Mouse (Mus musculus): ENCODE results near the gene Hyls1. TPM values are rescaled to one million over a fixed set of nuclear protein-coding genes. Genes with fewer than 3 reads are reported as not detected.

Hyls1 gene
- polyA plus RNA-seq, 1 experiment from 2014 or later = 9.8 TPM

DNA sequence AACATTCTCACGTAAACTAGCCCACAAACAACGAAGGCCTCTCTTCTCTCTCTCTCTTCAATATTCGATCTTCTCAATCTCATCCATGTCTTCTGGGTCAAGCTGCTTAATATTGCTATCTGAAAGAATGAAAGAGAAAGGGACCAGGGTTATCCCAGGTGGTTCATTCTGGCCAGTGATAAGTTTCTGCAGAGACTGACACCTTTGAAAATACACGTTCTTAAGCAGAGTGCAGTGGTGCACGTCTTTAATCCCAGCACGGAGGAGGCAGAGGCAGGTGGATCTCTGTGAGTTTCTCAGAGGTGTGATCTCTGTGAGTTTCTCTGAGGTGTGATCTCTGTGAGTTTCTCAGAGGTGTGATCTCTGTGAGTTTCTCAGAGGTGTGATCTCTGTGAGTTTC lies 28.3 kb downstream of the Hyls1 start:
- H3K9me3 ChIP-seq (replicated peaks) = no peaks in the 10 kb centered on the region
- no peak overlapping the region for H3K9ac ChIP-seq
- H3K4me2 ChIP-seq = no peak overlapping the region
- no peaks in the 10 kb centered on the region for H3K36me3 ChIP-seq
- H3K4me1 ChIP-seq (replicated peaks) = peaks cover 16% of the 10 kb centered on the region; the same call in 1 of the 2 replicates
- DNase-seq = no peak
- no peaks in the 10 kb centered on the region for H3K27me3 ChIP-seq
- no peak overlapping the region for H3K27ac ChIP-seq
- ATAC-seq (ENCODE audit: low read depth) = no peak
- 41% methylated on average over 6 of the region's 6 CpGs for WGBS (ENCODE audit: insufficient replicate concordance)
- no peak overlapping the region for H3K4me3 ChIP-seq (replicated peaks)

DNA sequence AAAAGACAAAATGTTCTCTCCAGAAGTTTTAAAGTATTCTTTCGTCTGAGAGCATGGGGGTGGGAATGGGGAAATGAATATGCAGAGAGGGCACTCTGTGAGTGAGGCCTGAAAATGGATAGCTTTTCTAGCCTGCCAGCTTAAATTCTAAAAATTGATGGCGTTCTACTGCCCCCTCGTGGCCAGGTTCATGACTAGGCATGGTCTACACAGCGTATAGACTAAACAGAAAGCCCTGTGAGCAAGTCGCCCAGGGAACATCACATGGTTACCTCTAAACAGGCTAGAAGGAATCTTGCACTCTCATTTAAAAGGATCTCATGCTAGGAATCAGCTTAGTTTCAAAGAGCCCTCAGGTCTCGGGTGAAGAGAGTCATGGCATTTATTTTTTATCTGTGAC lies 28.7 kb downstream of the Hyls1 start:
- Histone ChIP-seq H3K27ac (no peak overlapping the region), H3K4me1 (replicated peaks) (peaks cover 11% of the 10 kb centered on the region; the same call in 1 of the 2 replicates), H3K9ac (no peak overlapping the region), H3K4me2 (no peak overlapping the region), H3K27me3 (no peaks in the 10 kb centered on the region), H3K9me3 (replicated peaks) (no peaks in the 10 kb centered on the region), H3K36me3 (no peaks in the 10 kb centered on the region), H3K4me3 (replicated peaks) (no peak overlapping the region)
- ATAC-seq (ENCODE audit: low read depth) (peak; percentile 48; the same call in 1 of the 2 replicates), DNase-seq (peak; percentile 55)
- 7% methylated on average over 6 of the region's 6 CpGs for whole genome bisulfite sequencing (ENCODE audit: insufficient replicate concordance)

- no peak overlapping the region for H3K9ac ChIP-seq
- H3K27me3 ChIP-seq = no peaks in the 10 kb centered on the region
- WGBS (ENCODE audit: insufficient replicate concordance) = 69% methylated on average over 5 of the region's 5 CpGs
- H3K27ac ChIP-seq = no peak overlapping the region
- no peaks in the 10 kb centered on the region for H3K36me3 ChIP-seq
- H3K9me3 ChIP-seq (replicated peaks) = no peaks in the 10 kb centered on the region
- H3K4me2 ChIP-seq = no peak overlapping the region
- peaks cover 9% of the 10 kb centered on the region; the same call in 1 of the 2 replicates for H3K4me1 ChIP-seq (replicated peaks)
- H3K4me3 ChIP-seq (replicated peaks) = no peak overlapping the region
- ATAC-seq (ENCODE audit: low read depth) = no peak
- DNase-seq = no peak
These were observed 29.2 kb downstream of the Hyls1 start for GRCm38 (mm10) chr9:35541024-35541423.

GRCm38 (mm10) chr9:35539001-35539750 lies 31.0 kb downstream of the Hyls1 start:
- ATAC-seq (ENCODE audit: low read depth) (no peak), DNase-seq (no peak)
- H3K4me1 ChIP-seq (replicated peaks) = peaks cover 12% of the 10 kb centered on the region; the same call in 1 of the 2 replicates
- no peaks in the 10 kb centered on the region for H3K9me3 ChIP-seq (replicated peaks)
- no peak overlapping the region for H3K27ac ChIP-seq
- WGBS (ENCODE audit: insufficient replicate concordance) = 69% methylated on average over 13 of the region's 13 CpGs
- no peaks in the 10 kb centered on the region for H3K36me3 ChIP-seq
- H3K9ac ChIP-seq = no peak overlapping the region
- H3K4me3 ChIP-seq (replicated peaks) = no peak overlapping the region
- H3K27me3 ChIP-seq = no peaks in the 10 kb centered on the region
- H3K4me2 ChIP-seq = no peak overlapping the region

- Histone ChIP-seq H3K36me3 (no peaks in the 10 kb centered on the region), H3K4me1 (replicated peaks) (peaks cover 12% of the 10 kb centered on the region; the same call in 1 of the 2 replicates), H3K4me3 (replicated peaks) (no peak overlapping the region), H3K9me3 (replicated peaks) (no peaks in the 10 kb centered on the region), H3K4me2 (no peak overlapping the region), H3K27ac (no peak overlapping the region), H3K9ac (no peak overlapping the region), H3K27me3 (no peaks in the 10 kb centered on the region)
- WGBS (ENCODE audit: insufficient replicate concordance) = 34% methylated on average over 4 of the region's 4 CpGs
- DNase-seq (no peak), ATAC-seq (ENCODE audit: low read depth) (peak; percentile 58)
These were observed 34.3 kb downstream of the Hyls1 start for GRCm38 (mm10) chr9:35535876-35536275.

GRCm38 (mm10) chr9:35535110-35535509 lies 35.1 kb downstream of the Hyls1 start:
- peak; percentile 17 for DNase-seq
- no peaks in the 10 kb centered on the region for H3K27me3 ChIP-seq
- H3K4me3 ChIP-seq (replicated peaks) = no peak overlapping the region
- no peaks in the 10 kb centered on the region for H3K36me3 ChIP-seq
- H3K4me1 ChIP-seq (replicated peaks) = peaks cover 12% of the 10 kb centered on the region; the same call in 1 of the 2 replicates
- H3K9ac ChIP-seq = no peak overlapping the region
- peak; percentile 70 for ATAC-seq (ENCODE audit: low read depth)
- 6% methylated on average over 2 of the region's 2 CpGs for WGBS (ENCODE audit: insufficient replicate concordance)
- no peak overlapping the region for H3K27ac ChIP-seq
- no peaks in the 10 kb centered on the region for H3K9me3 ChIP-seq (replicated peaks)
- no peak overlapping the region for H3K4me2 ChIP-seq

DNA sequence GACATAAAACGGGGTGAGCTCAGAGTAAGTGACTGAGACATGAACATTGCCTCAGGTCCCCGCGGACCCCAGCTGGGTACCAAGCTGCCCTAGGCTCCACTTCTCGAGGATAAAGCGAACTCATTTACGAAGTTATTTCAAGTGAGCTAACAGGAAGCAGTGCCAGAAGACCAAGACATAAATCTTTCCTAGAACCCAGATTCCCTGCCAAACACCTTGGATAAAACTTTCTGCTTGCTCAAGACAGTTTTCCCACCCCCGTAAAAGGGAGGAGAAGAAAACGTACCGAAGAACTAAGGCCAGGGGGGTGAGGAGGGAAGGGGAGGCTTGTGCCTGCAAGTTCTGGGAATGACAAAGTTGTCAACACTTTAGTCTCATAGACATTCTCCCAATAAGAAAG lies 36.9 kb downstream of the Hyls1 start:
- ATAC-seq (ENCODE audit: low read depth) = no peak
- H3K27ac ChIP-seq = no peak overlapping the region
- peaks cover 7% of the 10 kb centered on the region; the same call in 1 of the 2 replicates for H3K4me1 ChIP-seq (replicated peaks)
- no peak for DNase-seq
- H3K4me2 ChIP-seq = no peak overlapping the region
- H3K9ac ChIP-seq = no peak overlapping the region
- H3K9me3 ChIP-seq (replicated peaks) = no peaks in the 10 kb centered on the region
- H3K27me3 ChIP-seq = no peaks in the 10 kb centered on the region
- WGBS (ENCODE audit: insufficient replicate concordance) = 63% methylated on average over 9 of the region's 9 CpGs
- no peak overlapping the region for H3K4me3 ChIP-seq (replicated peaks)
- H3K36me3 ChIP-seq = no peaks in the 10 kb centered on the region

GRCm38 (mm10) chr9:35529796-35530195 lies 40.4 kb downstream of the Hyls1 start:
- no peaks in the 10 kb centered on the region for H3K4me1 ChIP-seq (replicated peaks)
- no peaks in the 10 kb centered on the region for H3K9me3 ChIP-seq (replicated peaks)
- no peak overlapping the region for H3K4me3 ChIP-seq (replicated peaks)
- no peak overlapping the region for H3K9ac ChIP-seq
- DNase-seq (no peak), ATAC-seq (ENCODE audit: low read depth) (no peak)
- no peaks in the 10 kb centered on the region for H3K36me3 ChIP-seq
- WGBS (ENCODE audit: insufficient replicate concordance) = 12% methylated on average over 1 of the region's 1 CpGs
- H3K4me2 ChIP-seq = no peak overlapping the region
- no peaks in the 10 kb centered on the region for H3K27me3 ChIP-seq
- no peak overlapping the region for H3K27ac ChIP-seq

DNA sequence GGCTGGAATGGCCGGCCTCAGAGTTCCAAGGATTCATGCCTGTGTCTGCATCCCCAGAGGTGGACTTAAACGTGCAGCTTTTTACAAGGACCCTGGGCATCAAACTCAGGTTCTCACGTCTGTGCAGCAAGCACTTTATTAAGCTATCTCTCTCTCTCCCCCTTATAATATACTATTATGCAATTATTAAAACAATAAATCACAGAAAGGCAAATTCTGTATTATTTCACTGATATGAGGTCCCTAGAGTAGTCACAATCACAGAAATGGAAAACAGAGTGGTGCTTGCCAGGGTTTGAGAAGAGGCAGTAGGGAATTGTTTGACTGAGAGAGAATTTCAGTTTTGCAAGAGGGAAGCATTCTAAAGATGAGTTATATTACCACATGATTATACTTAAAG lies 41.1 kb downstream of the Hyls1 start:
- H3K4me3 ChIP-seq (replicated peaks) = no peak overlapping the region
- H3K4me1 ChIP-seq (replicated peaks) = no peaks in the 10 kb centered on the region
- H3K36me3 ChIP-seq = no peaks in the 10 kb centered on the region
- 44% methylated on average over 3 of the region's 3 CpGs for WGBS (ENCODE audit: insufficient replicate concordance)
- DNase-seq = no peak
- H3K27me3 ChIP-seq = no peaks in the 10 kb centered on the region
- H3K9me3 ChIP-seq (replicated peaks) = no peaks in the 10 kb centered on the region
- H3K4me2 ChIP-seq = no peak overlapping the region
- ATAC-seq (ENCODE audit: low read depth) = no peak
- no peak overlapping the region for H3K27ac ChIP-seq
- no peak overlapping the region for H3K9ac ChIP-seq

DNA sequence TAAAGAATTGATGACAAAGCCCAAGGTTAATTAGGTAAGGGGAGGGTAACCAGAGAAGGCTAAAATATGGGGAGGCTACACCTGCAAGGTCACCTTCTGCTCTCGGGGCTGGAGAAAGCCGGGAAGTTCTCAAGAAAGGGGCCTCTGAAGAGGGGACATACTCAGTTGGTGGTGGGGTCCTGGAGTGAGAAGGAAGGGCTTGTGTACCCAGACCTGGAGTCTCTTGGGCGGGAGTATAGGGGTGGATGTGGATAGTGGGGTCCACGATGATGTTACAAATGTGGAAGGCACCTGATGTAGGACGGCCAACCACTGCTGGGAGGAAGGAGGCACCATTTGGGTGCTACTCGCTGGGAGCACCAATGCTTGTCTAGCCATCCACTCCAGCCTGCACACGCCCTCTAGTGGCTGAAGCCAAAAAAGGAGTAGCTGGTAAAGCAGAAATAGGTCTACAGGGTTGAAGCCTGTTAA lies 46.2 kb downstream of the Hyls1 start:
- no peak overlapping the region for H3K27ac ChIP-seq
- no peak overlapping the region for H3K4me3 ChIP-seq (replicated peaks)
- no peaks in the 10 kb centered on the region for H3K36me3 ChIP-seq
- 20% methylated on average over 7 of the region's 7 CpGs for WGBS (ENCODE audit: insufficient replicate concordance)
- H3K9ac ChIP-seq = no peak overlapping the region
- H3K4me1 ChIP-seq (replicated peaks) = no peaks in the 10 kb centered on the region
- DNase-seq = no peak
- H3K4me2 ChIP-seq = no peak overlapping the region
- H3K27me3 ChIP-seq = no peaks in the 10 kb centered on the region
- no peaks in the 10 kb centered on the region for H3K9me3 ChIP-seq (replicated peaks)
- no peak for ATAC-seq (ENCODE audit: low read depth)

DNA sequence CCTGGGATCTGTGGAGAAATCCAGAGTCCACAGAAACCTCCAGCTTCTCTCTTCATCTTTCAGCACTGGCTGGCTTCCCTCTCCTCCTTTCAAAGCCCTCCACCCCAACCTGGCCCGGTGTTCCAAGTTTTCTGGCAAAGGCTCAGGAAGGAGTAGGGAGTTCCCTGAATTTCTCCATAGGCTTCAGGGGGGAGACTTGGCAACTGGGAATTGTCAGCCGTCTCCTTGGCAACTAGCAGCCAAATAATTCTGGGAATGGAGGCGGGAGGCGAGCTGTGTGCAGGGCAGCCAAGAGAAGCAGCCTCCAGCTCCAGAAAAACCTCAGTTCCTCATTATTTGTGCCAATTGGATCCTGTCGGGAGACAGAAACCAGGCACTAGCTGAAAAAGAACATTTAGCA lies 46.7 kb downstream of the Hyls1 start:
- Histone ChIP-seq H3K9ac (no peak overlapping the region), H3K27me3 (no peaks in the 10 kb centered on the region), H3K4me3 (replicated peaks) (no peak overlapping the region), H3K4me1 (replicated peaks) (no peaks in the 10 kb centered on the region), H3K36me3 (no peaks in the 10 kb centered on the region), H3K27ac (no peak overlapping the region), H3K4me2 (no peak overlapping the region), H3K9me3 (replicated peaks) (no peaks in the 10 kb centered on the region)
- WGBS (ENCODE audit: insufficient replicate concordance) = 53% methylated on average over 5 of the region's 5 CpGs
- DNase-seq (no peak), ATAC-seq (ENCODE audit: low read depth) (no peak)

Data from liver, embryonic 13.5 days (tissue).